Mouse (Mus musculus): Measurements from ENCODE around the gene Cdkl5. TPM values are rescaled to one million over a fixed set of nuclear protein-coding genes. Genes with fewer than 3 reads are reported as not detected.
"Not testable (repeated sequence)": the region's sequence is repeated elsewhere in the genome, so short reads cannot be mapped to it uniquely, and the experiment has no call there.

The Cdkl5 gene
- polyA plus RNA-seq, 1 experiment from 2014 or later: 2.2 TPM

- H3K9me3 ChIP-seq (ENCODE audit: control insufficient read depth, low read length): no peaks in the 10 kb centered on the region
- 27% methylated on average over 1 of the region's 1 CpGs for WGBS
- H3K36me3 ChIP-seq (ENCODE audit: control insufficient read depth, insufficient read depth, low read length): no peaks in the 10 kb centered on the region
- H3K27ac ChIP-seq (ENCODE audit: low read length): no peak overlapping the region
- peaks cover 4% of the 10 kb centered on the region for H3K27me3 ChIP-seq (ENCODE audit: control insufficient read depth, insufficient read depth, low read depth, low read length)
- no peak for ATAC-seq (ENCODE audit: low read depth)
- no peaks in the 10 kb centered on the region for H3K4me1 ChIP-seq (replicated peaks; ENCODE audit: control insufficient read depth, insufficient read depth, low read length)
- H3K9ac ChIP-seq (ENCODE audit: low read length): no peak overlapping the region
- H3K4me2 ChIP-seq (ENCODE audit: low read depth, low read length): no peak overlapping the region
- H3K4me3 ChIP-seq (ENCODE audit: low read length): no peak overlapping the region
Measured at GRCm38 (mm10) chrX:160773033-160773432, 221.5 kb downstream of the Cdkl5 start.

- not testable (repeated sequence) for H3K27ac ChIP-seq (ENCODE audit: low read length); H3K4me2 ChIP-seq (ENCODE audit: low read depth, low read length); H3K4me1 ChIP-seq (replicated peaks; ENCODE audit: control insufficient read depth, insufficient read depth, low read length); H3K9me3 ChIP-seq (ENCODE audit: control insufficient read depth, low read length); H3K4me3 ChIP-seq (ENCODE audit: low read length); H3K36me3 ChIP-seq (ENCODE audit: control insufficient read depth, insufficient read depth, low read length); ATAC-seq (ENCODE audit: low read depth); H3K9ac ChIP-seq (ENCODE audit: low read length); H3K27me3 ChIP-seq (ENCODE audit: control insufficient read depth, insufficient read depth, low read depth, low read length)
- 75% methylated on average over 5 of the region's 5 CpGs for WGBS
Measured at GRCm38 (mm10) chrX:160769622-160770021, 224.9 kb downstream of the Cdkl5 start.

- Histone ChIP-seq H3K27ac (ENCODE audit: low read length) (no peak within 1 kb of the TSS), H3K4me3 (ENCODE audit: low read length) (peak within 1 kb of the TSS; percentile 59), H3K27me3 (ENCODE audit: control insufficient read depth, insufficient read depth, low read depth, low read length) (peaks cover 4% of the 10 kb centered on the region), H3K4me2 (ENCODE audit: low read depth, low read length) (peak within 1 kb of the TSS; percentile 50), H3K36me3 (ENCODE audit: control insufficient read depth, insufficient read depth, low read length) (no peaks in the 10 kb centered on the region), H3K4me1 (replicated peaks; ENCODE audit: control insufficient read depth, insufficient read depth, low read length) (no peaks in the 10 kb centered on the region), H3K9me3 (ENCODE audit: control insufficient read depth, low read length) (no peaks in the 10 kb centered on the region), H3K9ac (ENCODE audit: low read length) (no peak within 1 kb of the TSS)
- ATAC-seq (ENCODE audit: low read depth): no peak
- WGBS: 71% methylated on average over 2 of the region's 2 CpGs
Measured at GRCm38 (mm10) chrX:160767713-160768112, 226.8 kb downstream of the Cdkl5 start, which contains the start of gene Rs1. Rs1 (plus strand) TSS chrX:160768013.

GRCm38 (mm10) chrX:160766233-160766616 is 228.3 kb downstream of the Cdkl5 start:
- H3K9me3 ChIP-seq (ENCODE audit: control insufficient read depth, low read length): no peaks in the 10 kb centered on the region
- H3K27ac ChIP-seq (ENCODE audit: low read length): 0 out of 2 replicates have a peak overlapping the region, but pooled peaks have one; percentile 10
- ATAC-seq (ENCODE audit: low read depth): peak; percentile 91
- H3K4me3 ChIP-seq (ENCODE audit: low read length): peak overlapping the region; percentile 59
- H3K4me1 ChIP-seq (replicated peaks; ENCODE audit: control insufficient read depth, insufficient read depth, low read length): no peaks in the 10 kb centered on the region
- WGBS: 20% methylated on average over 15 of the region's 15 CpGs
- H3K9ac ChIP-seq (ENCODE audit: low read length): peak overlapping the region; percentile 41; the same call in 1 of the 2 replicates
- H3K4me2 ChIP-seq (ENCODE audit: low read depth, low read length): peak overlapping the region; percentile 50
- H3K27me3 ChIP-seq (ENCODE audit: control insufficient read depth, insufficient read depth, low read depth, low read length): peaks cover 2% of the 10 kb centered on the region
- H3K36me3 ChIP-seq (ENCODE audit: control insufficient read depth, insufficient read depth, low read length): no peaks in the 10 kb centered on the region

GRCm38 (mm10) chrX:160765389-160766232 is 228.9 kb downstream of the Cdkl5 start:
- Histone ChIP-seq H3K27me3 (ENCODE audit: control insufficient read depth, insufficient read depth, low read depth, low read length) (peaks cover 2% of the 10 kb centered on the region), H3K36me3 (ENCODE audit: control insufficient read depth, insufficient read depth, low read length) (no peaks in the 10 kb centered on the region), H3K27ac (ENCODE audit: low read length) (no peak overlapping the region), H3K9me3 (ENCODE audit: control insufficient read depth, low read length) (no peaks in the 10 kb centered on the region), H3K4me1 (replicated peaks; ENCODE audit: control insufficient read depth, insufficient read depth, low read length) (no peaks in the 10 kb centered on the region), H3K4me2 (ENCODE audit: low read depth, low read length) (peak overlapping the region; percentile 50), H3K4me3 (ENCODE audit: low read length) (peak overlapping the region; percentile 59), H3K9ac (ENCODE audit: low read length) (peak overlapping the region; percentile 52)
- 25% methylated on average over 30 of the region's 30 CpGs for WGBS
- peak; percentile 97 for ATAC-seq (ENCODE audit: low read depth)

GRCm38 (mm10) chrX:160750808-160751207 is 243.7 kb downstream of the Cdkl5 start:
- H3K27ac ChIP-seq (ENCODE audit: low read length): no peak overlapping the region
- ATAC-seq (ENCODE audit: low read depth): no peak
- no peaks in the 10 kb centered on the region for H3K36me3 ChIP-seq (ENCODE audit: control insufficient read depth, insufficient read depth, low read length)
- no peaks in the 10 kb centered on the region for H3K27me3 ChIP-seq (ENCODE audit: control insufficient read depth, insufficient read depth, low read depth, low read length)
- no peaks in the 10 kb centered on the region for H3K9me3 ChIP-seq (ENCODE audit: control insufficient read depth, low read length)
- 89% methylated on average over 8 of the region's 8 CpGs for WGBS
- H3K9ac ChIP-seq (ENCODE audit: low read length): no peak overlapping the region
- H3K4me1 ChIP-seq (replicated peaks; ENCODE audit: control insufficient read depth, insufficient read depth, low read length): no peaks in the 10 kb centered on the region
- H3K4me3 ChIP-seq (ENCODE audit: low read length): no peak overlapping the region
- no peak overlapping the region for H3K4me2 ChIP-seq (ENCODE audit: low read depth, low read length)

GRCm38 (mm10) chrX:160748653-160749052 is 245.9 kb downstream of the Cdkl5 start:
- Histone ChIP-seq H3K4me3 (ENCODE audit: low read length) (no peak overlapping the region), H3K4me1 (replicated peaks; ENCODE audit: control insufficient read depth, insufficient read depth, low read length) (no peaks in the 10 kb centered on the region), H3K27me3 (ENCODE audit: control insufficient read depth, insufficient read depth, low read depth, low read length) (no peaks in the 10 kb centered on the region), H3K4me2 (ENCODE audit: low read depth, low read length) (no peak overlapping the region), H3K9ac (ENCODE audit: low read length) (no peak overlapping the region), H3K27ac (ENCODE audit: low read length) (no peak overlapping the region), H3K36me3 (ENCODE audit: control insufficient read depth, insufficient read depth, low read length) (no peaks in the 10 kb centered on the region), H3K9me3 (ENCODE audit: control insufficient read depth, low read length) (no peaks in the 10 kb centered on the region)
- ATAC-seq (ENCODE audit: low read depth): no peak
- WGBS: 70% methylated on average over 1 of the region's 1 CpGs

GRCm38 (mm10) chrX:160745399-160745798 is 249.1 kb downstream of the Cdkl5 start:
- no peak for ATAC-seq (ENCODE audit: low read depth)
- Histone ChIP-seq H3K36me3 (ENCODE audit: control insufficient read depth, insufficient read depth, low read length) (no peaks in the 10 kb centered on the region), H3K27ac (ENCODE audit: low read length) (no peak overlapping the region), H3K4me1 (replicated peaks; ENCODE audit: control insufficient read depth, insufficient read depth, low read length) (no peaks in the 10 kb centered on the region), H3K4me3 (ENCODE audit: low read length) (no peak overlapping the region), H3K9me3 (ENCODE audit: control insufficient read depth, low read length) (no peaks in the 10 kb centered on the region), H3K9ac (ENCODE audit: low read length) (no peak overlapping the region), H3K27me3 (ENCODE audit: control insufficient read depth, insufficient read depth, low read depth, low read length) (no peaks in the 10 kb centered on the region), H3K4me2 (ENCODE audit: low read depth, low read length) (no peak overlapping the region)
- WGBS: 89% methylated on average over 1 of the region's 1 CpGs

- no peak for ATAC-seq (ENCODE audit: low read depth)
- 58% methylated on average over 5 of the region's 5 CpGs for WGBS
- peaks cover 3% of the 10 kb centered on the region; the same call in 1 of the 2 replicates for H3K27me3 ChIP-seq (ENCODE audit: control insufficient read depth, insufficient read depth, low read depth, low read length)
Measured at GRCm38 (mm10) chrX:160735650-160736049, 258.9 kb downstream of the Cdkl5 start, which contains the start of gene Ppef1. Ppef1 (minus strand) TSS chrX:160735765.

More at GRCm38 (mm10) chrX:160735650-160736049, 258.9 kb downstream of the Cdkl5 start, which contains the start of gene Ppef1:
- H3K9ac ChIP-seq (ENCODE audit: low read length): no peak within 1 kb of the TSS
- H3K4me2 ChIP-seq (ENCODE audit: low read depth, low read length): no peak within 1 kb of the TSS
- H3K9me3 ChIP-seq (ENCODE audit: control insufficient read depth, low read length): no peaks in the 10 kb centered on the region
- no peak within 1 kb of the TSS for H3K4me3 ChIP-seq (ENCODE audit: low read length)
- no peaks in the 10 kb centered on the region for H3K4me1 ChIP-seq (replicated peaks; ENCODE audit: control insufficient read depth, insufficient read depth, low read length)
- no peak within 1 kb of the TSS for H3K27ac ChIP-seq (ENCODE audit: low read length)
- no peaks in the 10 kb centered on the region for H3K36me3 ChIP-seq (ENCODE audit: control insufficient read depth, insufficient read depth, low read length)

Measured in lung, embryonic 16.5 days (tissue).